Mouse (Mus musculus): Measurements from ENCODE around the gene Gm8994.
"Not testable (repeated sequence)": the region's sequence is repeated elsewhere in the genome, so short reads cannot be mapped to it uniquely, and the experiment has no call there.

Gm8994 gene

DNA sequence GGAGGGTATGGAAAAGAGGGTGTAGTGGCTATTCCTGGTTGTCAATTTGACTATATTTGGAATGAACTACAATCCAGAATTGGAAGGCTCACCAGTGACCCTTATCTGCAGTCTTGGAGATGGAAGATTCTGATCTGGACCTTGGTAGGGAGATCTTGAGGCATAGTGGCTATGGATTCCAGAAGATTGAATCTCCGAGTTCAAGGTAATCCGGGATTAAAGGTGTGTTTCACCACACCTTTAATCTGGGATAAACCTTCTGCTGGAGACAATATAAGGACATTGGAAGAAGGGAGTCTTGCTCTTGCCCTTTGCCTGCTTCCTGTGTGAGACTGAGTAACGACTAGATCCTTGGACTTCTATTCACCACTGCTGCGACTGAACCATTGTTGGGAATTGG lies at the start of gene Gm8994:
TSS of gene Gm8994 (plus strand) at position 301 of the 400 bp plus-strand sequence.
- not testable (repeated sequence) for DNase-seq (ENCODE audit: extremely low read depth, insufficient read length, low spot score)

DNA sequence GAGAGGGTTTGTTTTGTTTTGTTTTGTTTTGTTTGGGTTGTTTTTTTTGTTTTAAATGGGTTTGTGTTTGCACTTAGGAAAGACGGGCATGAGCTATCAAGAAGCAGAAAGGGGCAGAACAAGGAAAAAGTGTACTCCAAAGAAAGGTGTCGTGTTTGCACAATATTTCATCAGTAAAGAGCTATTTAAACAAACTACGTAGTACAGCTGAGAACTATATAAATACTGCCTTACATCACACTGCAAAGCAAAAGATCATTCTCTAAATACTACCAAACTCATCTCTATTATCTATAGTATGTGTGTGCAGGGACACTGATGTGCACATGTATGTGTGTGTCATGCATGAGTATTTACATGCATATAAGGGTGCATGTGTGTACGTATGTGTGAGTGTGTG lies 49.7 kb upstream of the Gm8994 start:
- no peak for DNase-seq (ENCODE audit: extremely low read depth, insufficient read length, low spot score)

DNA sequence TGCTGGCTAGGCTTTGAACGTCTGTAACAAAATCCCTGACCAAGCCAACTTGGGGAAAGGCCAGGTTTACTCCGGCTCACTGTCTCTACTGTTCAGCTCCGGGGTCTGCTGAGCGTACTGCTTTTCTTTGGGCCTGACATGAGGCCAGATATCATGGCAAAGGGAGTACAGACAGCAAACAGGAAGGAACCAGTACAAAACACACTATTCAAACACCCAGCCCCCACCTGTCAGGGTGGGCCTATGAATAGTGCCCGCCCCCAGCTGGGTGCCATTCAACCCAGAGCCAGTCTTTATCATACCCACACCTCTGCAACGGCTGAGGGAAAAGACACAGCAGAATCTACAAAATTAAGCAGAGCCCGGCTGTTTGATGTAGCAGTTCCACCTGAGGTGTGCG lies 42.8 kb upstream of the Gm8994 start:
- no peak for DNase-seq (ENCODE audit: extremely low read depth, insufficient read length, low spot score)

DNA sequence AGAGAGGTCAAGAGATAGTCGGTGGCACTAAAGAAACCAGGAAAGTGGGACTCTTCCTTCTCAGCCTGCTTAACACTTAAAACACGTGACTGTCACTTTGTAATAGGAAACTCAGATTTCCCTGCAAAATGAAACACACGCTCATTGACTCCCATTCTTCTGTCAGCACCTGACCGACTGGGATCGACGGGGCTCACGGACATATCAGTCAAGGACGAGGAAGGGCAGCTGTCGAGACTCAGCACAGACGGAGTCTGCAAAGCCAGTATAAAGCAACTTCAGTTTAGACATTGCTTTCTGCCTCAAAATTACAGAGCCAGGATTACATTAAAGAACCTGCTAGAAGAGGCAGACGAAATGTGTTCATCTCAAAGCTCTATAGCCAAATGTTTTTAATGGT lies 41.2 kb upstream of the Gm8994 start:
- no peak for DNase-seq (ENCODE audit: extremely low read depth, insufficient read length, low spot score)

DNA sequence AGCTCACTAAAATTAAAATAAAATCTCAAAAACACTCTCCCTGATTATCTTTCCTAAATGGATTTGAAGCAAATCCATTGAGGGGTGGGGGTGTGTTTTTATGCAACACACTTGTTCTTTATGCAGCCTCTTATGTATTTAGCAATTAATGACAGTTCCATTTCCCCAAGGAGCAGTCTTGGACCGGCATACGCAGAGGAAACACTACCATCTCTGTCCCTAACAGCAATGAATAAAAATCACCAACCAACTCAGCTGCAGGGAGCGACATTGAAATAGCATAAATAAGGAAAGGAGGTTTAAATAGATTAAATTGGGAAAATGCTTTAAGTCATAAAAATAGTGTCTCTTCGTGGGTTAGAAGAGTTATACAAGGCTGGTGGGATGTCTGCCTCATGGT lies 40.8 kb upstream of the Gm8994 start:
- no peak for DNase-seq (ENCODE audit: extremely low read depth, insufficient read length, low spot score)

DNA sequence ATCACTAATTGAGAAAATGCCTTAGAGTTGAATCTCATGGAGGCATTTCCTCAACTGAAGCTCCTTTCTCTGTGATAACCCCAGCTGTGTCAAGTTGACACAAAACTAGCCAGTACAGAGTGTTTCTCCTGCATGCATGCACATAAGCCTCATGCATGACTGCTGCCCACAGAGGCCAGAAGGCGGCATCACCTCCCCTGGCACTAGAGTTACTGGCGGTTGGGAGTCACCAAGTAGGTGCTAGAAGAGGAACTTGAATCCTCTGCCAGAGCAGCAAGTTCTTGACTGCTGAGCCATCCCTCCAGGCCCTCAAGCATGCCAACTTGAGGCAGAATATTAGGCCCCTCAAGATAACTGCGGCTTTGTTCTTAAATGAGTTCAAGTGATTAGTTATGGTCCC lies 35.9 kb upstream of the Gm8994 start:
- no peak for DNase-seq (ENCODE audit: extremely low read depth, insufficient read length, low spot score)

DNA sequence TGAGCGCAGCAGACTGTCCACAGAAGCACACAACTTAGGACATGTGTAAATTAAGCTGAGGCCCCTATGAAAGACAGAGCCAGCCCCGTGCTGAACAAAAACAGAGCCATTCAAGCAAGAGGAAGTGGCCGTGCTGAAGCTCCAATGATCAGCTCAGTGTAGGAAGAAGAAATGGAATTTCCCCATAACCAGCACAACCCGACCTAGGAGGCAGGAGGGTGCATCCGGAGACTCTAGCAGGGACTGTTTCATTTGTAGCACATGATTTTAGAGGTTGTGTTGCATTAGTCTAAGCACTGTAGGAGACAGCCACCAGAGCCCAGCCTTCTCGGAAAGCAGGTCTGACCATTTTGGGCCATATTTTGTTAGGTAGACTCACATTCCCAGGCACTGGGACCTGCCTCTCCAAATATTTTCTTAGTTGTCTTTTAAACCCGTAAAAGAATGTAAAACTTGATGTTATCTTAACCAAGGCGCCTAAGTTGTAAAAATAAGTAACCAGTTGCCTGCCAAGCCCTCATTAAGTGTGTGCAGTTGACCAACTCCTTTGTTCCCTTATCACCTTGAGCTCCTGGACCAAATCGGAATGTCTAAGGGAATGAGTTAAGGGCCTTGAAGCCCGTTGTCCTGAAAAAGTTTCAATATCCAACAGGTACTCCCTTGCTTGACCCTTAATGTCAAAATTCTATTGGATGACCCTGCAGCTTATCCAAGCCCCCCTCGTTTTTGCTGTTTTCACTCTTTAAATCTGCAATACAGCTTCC lies 35.2 kb upstream of the Gm8994 start:
- DNase-seq (ENCODE audit: extremely low read depth, insufficient read length, low spot score), result no peak

DNA sequence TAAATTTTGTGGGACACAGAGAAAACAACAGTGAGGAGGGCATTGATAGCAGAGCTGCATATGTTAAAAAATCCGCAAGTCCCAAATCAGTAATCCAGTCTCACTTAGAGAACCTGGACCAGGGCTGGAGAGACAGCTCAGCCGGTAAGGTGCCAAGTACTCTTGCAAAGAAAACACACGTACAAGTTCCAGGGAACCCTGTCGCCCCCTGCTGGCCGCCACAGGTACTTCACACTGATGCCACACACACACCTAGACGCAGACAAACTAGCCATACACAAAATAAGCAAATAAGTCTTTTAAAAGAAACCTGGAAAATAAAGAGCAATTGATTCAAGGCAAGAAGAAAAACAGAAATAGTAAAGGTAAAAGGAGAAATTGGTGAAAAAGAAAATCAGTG lies 33.6 kb upstream of the Gm8994 start:
- no peak for DNase-seq (ENCODE audit: extremely low read depth, insufficient read length, low spot score)

DNA sequence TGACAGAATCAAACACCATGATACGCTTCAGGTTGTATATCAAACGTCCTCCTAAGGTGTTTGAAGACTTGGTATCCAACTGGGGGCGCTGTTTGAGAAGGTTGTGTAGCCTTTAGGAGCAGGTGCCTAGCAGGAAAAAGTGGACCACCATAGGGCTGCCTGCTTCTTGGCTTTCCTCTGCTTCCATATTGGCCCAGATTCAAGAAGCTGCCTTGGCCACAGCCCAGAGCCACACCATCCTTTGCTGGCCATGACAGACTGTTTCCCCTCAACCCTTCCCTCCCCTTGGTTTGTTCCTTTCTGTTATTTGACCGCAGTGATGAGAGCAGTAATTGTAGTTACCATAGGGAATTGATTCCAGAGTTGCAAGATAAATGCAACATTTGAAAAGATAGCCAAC lies 31.5 kb upstream of the Gm8994 start:
- no peak for DNase-seq (ENCODE audit: extremely low read depth, insufficient read length, low spot score)

DNA sequence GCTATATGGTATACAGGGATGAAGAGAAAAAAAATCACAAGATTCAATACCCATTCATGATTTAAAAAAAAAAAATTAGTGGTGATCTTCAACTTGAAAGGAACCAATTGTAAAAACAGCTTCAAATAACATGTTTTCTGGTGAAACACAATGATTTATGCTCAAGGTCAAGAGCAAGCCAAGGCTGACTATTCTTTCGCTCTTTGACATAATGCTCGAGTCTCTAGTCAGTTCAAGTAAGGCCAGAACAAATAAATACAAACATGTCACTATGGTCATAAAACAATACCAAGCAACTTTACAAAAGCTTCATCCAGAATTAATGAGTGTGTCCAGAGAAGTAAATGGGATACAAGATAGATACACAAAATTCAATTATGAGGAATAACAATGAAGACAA lies 31.1 kb upstream of the Gm8994 start:
- no peak for DNase-seq (ENCODE audit: extremely low read depth, insufficient read length, low spot score)

DNA sequence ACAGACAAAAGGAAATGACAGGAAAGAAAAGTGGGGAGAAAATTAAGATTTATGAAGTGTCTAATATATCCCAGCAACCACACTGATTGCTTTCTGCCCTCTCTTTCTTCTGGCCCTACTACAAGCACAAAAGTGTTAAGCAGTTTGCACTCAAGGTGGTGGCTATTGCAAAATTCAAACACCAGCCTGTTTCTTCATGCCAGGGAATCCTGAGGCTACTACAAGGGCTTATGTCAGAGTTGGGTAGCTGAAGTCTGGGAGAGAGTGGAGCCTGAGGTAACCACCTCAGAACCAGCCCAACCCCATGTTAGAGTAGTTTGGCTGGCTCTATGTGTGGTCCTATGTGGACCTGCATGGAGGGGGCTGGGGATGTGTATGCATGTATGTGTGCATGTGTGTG lies 23.8 kb upstream of the Gm8994 start:
- no peak for DNase-seq (ENCODE audit: extremely low read depth, insufficient read length, low spot score)

DNA sequence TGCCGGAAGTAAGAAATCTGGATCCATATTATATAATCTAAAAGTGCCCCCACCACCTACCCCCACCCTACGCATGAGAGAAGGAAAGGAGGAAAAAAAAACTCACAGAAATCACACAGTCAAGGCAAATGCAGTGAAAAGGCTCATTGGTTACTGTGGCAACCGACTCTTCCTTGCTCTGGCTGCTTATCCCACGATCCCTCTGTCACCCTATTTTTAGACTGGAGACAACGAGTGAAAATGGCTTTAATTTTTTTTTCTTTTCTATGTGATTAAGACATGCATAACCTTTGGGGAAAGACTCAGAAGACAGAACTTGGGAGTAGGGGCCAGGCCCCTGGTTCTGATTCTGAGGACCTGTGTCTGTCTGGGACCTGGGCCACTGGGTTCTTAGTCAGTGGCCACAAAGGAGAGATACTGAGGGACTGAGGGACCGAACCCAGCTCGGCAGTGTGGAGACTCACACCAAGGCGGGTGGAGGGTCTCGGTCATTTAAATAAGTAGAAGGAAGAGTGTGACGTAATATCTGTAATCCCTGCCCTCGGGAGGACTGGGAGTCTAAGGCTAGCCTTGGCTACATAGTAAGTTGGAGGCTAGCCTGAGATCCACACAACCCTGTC lies 22.9 kb upstream of the Gm8994 start:
- no peak for DNase-seq (ENCODE audit: extremely low read depth, insufficient read length, low spot score)

DNA sequence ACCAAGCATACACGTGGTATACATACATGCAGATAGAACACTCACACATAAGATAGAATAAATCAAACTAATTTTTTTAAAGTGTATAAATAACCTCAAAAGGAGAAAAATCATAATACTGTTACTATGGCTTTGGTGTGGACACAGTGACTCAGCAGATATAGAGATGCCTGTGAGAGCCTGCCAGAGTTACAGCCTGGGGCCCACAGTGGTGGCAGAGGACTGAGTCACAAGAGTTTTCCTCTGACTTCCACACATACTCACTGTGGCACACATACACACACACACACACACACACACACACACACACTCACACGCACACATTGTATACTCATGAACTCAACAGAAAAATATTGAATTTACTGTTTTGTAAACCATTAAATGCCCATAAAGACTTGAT lies 17.9 kb upstream of the Gm8994 start:
- DNase-seq (ENCODE audit: extremely low read depth, insufficient read length, low spot score), result peak; percentile 25

DNA sequence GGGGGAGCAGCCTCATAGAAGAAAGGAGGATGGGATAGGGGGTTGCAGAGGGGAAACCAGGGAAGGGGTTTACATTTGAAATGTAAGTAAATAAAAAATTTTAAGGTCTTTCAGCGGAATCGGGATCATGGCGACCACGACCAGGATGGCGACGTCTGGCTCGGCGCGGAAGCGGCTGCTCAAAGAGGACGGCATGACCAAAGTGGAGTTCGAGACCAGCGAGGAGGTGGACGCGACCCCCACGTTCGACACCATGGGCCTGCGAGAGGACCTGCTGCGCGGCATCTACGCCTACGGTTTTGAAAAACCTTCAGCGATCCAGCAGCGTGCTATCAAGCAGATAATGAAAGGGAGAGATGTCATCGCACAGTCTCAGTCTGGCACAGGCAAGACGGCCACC lies 1.1 kb downstream of the Gm8994 start:
- peak; percentile 51 for DNase-seq (ENCODE audit: extremely low read depth, insufficient read length, low spot score)

DNA sequence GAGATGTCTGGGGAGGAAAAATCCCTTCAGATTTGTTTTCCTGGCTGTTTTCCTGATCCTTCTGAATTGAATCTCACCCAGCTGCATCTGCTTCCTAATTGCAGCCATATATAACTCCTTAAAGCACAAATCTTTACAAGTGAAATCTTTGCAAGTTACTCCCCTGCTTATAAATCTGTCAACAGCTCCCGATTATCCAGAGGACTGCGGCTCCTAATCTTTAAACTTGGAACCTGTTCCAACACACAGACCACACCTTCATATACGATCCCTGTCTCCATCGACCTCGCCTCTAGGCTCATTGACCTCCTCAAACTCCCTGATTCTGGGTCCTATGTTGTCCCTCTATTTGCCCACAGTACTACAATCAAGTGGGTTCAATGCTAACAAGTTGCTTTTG lies 13.3 kb downstream of the Gm8994 start:
- no peak for DNase-seq (ENCODE audit: extremely low read depth, insufficient read length, low spot score)

DNA sequence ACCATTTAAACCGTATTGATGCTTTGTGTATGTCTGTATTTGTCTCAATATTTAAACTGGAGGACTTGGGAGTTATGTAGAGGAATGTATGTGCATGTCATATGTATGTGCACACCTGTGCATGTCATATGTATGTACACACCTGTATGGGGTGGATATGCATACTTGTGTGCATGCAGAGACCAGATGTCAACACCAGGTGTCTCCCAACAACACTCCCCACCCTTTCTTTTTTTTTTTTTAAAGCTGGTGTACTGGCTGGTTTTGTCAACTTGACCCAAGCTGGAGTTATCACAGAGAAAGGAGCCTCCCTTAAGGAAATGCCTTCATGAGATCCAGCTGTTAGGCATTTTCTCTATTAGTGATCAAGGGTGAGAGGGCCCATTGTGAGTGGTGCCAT lies 13.8 kb downstream of the Gm8994 start:
- DNase-seq (ENCODE audit: extremely low read depth, insufficient read length, low spot score), result no peak

DNA sequence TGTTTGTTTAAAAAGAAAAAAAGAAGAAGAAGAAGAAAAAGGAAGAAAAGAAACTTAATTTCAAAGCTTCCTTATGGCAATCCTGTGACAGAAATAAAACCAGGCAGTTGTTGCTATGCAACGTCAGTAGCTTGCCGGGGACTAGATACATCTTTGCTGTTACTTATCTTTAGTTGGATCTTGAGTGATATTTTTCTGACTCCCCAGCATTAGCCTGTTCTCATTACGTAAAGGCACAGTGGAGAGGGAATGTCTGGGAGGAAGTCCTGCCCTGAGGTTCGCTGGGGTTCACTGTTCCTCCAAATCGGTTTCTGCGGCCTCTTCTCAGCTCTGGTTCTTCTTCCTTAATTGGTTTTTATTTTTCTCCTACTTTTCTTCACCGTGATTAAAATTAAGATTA lies 16.5 kb downstream of the Gm8994 start:
- no peak for DNase-seq (ENCODE audit: extremely low read depth, insufficient read length, low spot score)

DNA sequence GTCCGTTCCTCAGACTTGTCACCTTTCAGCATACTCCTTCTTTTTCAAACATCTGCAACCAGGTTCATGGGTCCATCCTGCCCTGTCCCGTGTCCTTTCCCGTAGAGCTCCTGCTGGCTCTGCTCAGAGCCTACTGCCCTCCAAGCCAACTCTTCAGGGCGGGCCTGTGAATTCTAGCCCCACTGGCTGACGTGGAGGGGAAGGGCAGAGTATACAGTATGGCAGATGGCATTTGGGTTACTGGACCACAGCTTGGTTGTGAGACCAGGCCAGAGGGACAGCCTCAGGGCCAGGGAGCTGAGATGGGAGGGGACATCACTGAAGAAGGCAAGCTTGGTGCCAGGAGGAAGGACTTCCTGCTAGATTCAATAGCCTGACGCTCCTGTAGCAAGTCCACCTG lies 17.7 kb downstream of the Gm8994 start:
- no peak for DNase-seq (ENCODE audit: extremely low read depth, insufficient read length, low spot score)

DNA sequence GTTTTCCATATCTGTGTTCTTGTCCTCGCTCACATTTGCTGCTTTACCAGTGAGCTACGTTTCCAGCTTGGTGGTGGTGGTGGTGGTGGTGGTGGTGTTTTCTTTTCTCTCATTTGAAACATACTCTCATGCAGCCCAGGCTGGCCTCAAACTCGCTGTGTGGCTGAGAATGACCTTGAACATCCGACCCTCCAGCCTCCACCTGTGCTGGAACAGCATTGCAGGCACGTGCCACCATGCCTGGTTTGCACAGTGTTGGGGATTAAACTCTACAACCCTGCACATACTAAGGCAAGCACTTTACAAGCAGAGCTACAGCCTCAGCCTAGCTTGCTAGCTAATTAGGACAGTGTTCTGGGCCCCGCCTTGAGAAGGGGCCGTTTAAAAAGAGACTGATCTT lies 18.3 kb downstream of the Gm8994 start:
- DNase-seq (ENCODE audit: extremely low read depth, insufficient read length, low spot score), result no peak

DNA sequence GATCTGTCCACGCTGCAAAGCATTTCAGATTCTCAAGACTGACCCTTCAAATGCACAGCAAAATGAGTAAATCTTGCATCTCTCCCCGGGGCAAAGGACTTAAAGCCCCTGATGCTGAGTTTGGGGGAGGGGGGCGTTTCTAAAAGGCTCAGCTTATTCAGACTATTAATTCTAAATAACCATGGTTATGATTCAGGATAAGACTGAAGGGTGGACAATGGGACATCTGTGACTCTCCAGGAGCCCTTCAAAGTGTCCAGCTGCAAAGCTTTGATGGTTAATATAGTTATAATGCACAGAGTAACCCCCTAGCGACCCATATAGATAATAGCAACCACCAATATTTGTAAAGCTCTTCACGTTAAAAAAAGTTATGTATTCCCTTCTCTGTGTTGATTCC lies 19.7 kb downstream of the Gm8994 start:
- no peak for DNase-seq (ENCODE audit: extremely low read depth, insufficient read length, low spot score)

DNA sequence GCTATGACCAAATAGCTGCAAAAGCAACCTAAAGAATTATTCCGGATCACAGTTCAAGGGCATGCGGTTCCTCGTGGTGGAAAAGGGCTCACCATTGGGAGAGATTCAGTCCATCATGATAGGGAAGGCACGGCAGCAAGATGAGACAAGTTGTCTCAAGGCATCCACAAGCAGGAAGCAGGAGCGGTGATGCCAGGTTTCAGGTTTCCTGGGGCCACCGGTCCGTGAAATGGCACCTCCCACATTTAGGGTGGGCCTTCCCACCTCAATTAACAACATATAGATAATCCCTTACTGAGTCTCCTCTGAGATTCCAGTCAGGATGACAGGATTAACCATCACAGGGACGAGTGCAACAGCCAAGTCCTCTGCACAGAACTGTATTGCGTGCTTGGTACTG lies 20.3 kb downstream of the Gm8994 start:
- no peak for DNase-seq (ENCODE audit: extremely low read depth, insufficient read length, low spot score)

DNA sequence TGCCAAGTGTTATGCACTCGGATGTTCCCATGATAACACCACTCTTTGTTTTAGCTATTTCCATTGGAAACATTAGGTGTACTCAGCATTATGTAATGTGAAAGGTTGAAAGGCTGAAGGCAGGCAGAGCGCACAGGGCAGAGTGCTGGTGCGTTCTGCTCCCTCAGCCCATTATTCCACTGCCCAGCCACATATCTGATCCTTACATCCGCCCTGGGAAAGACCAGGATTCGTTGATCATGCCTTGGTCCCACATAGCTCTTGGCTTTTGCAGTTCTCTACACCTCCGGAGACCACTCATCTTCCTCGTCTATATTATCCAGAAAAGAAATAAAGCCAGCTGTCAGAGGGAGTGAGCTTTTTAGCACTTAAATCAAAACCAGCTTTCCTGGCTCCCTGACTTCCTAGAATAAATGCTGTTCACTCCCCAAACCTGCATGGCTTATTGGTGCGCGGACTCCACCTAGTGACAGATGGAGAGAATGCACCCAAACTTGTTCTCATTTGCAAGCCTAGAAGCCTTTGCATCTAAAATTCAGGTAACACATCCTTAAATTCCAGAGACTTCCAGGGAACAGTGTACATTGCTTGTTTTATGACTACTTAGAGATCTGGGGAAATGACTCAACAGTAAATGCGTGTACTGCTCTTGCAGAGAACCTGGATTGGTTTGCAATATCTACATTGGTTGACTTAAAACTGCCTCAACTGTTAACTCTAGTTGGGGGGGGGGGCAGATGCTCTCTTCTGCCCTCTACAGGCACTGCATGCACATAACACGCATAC lies 26.3 kb downstream of the Gm8994 start:
- no peak for DNase-seq (ENCODE audit: extremely low read depth, insufficient read length, low spot score)

Measured in 3134 (cell line).